Mouse (Mus musculus) fibroblast of lung, adult 2 months (primary cell): ENCODE data around the gene Dram1.
"Not testable (repeated sequence)": the region's sequence is repeated elsewhere in the genome, so short reads cannot be mapped to it uniquely, and the experiment has no call there.

Source experiments
- DNase-seq: peaks from one replicate; pipeline ENCODE4 v3.0.0-alpha.2; 2011; ENCODE audit warnings: low read depth

The Dram1 gene

DNA sequence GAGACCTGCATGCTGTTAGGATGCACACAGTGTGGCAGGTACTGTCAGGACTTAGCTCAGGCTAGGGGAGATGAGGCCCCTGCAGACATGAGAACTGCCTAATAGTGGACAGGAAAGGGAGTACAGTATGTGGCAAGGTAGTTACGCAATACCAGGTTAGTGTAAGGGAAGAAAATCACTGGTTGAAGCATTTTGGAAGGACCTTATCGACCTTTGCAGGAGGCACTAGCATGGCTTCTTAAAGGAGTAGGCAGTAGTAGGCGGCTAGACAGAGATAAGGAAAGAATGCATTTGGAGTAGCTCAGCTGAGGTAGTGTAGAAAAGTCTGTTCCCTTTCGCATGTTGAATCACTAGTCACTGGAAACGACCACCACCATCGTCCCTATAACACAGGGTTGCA, 6.9 kb upstream of the Dram1 start:
- no peak for DNase-seq

DNA sequence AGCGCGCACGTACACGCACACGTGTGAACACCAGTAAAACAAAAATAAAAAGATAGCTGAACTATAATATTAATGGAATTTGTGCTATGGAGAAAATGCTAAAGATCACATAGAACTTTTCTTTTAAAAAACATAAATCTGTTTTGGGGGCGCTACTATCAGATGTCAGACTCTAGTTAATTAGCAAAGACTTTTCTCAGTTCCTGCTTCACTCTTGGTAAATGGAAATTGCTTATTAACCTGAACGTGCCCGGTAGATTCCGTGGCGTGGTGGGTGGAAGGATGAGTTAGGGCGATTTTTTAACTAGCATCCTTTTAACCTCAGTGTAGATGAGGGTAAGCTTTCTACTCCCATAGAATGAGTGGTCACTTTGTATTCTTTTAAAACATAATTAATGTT, 6.4 kb upstream of the Dram1 start:
- DNase-seq: no peak

DNA sequence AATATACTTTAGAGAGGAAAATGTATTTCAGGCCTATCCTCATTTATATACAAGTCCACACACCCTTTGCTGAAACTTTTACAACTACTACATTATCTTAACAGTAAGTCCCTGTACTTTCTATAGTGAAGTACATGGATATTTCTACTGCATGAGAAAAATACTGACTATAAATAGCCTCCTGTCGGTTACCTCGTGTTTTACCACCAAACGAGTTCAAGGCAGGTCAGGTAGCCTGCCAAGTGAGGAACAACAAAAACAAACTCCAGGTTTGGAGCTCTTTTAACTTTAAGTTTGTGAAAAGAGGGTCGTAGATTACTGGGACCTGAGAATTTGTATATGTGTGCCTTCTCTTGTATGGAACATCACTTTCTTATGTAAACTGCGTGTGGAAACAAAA, 5.2 kb upstream of the Dram1 start:
- no peak for DNase-seq

- no peak for DNase-seq
These were observed 4.6 kb upstream of the Dram1 start for GRCm38 (mm10) chr10:88383479-88383878.

DNA sequence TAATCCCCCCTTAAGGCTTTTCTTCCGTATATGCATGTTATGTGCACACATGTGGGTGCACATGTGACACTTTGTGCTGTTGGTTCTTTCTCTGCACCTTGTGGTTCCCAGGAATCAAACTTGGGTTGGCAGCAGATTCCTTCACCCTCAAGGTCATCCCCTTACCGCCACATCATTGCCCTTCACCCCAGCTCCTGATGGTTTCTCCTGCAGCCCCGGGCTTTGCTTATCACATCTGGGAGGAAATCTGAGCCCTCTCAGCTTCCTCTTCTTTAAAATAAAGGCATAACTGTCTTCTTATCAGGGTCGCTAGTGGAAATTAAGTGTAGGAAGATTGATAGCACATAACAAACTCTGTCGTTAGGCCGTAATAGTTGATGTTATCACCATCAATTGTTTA, 3.1 kb upstream of the Dram1 start:
- no peak for DNase-seq

DNA sequence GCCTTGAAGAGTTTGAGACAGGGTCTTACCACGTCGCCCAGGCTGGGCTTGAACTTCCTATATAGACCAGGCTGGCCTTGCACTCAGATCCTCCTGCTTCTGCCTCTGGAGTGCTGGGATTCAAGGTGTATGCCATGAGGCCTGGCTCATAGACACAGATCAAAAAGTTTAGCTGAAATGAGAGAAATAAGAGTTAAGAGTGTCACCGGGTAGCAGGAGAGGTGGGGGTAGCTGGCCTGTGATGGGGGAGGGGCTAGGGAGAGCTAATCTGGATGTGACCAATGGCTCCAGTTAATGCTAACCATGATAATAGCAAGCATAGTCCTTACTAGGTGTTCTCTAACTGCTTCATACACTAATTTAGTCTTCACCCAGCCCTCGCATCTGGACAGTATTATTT, 2.4 kb upstream of the Dram1 start:
- DNase-seq: no peak

GRCm38 (mm10) chr10:88380430-88381060, 1.7 kb upstream of the Dram1 start:
- DNase-seq: no peak

DNA sequence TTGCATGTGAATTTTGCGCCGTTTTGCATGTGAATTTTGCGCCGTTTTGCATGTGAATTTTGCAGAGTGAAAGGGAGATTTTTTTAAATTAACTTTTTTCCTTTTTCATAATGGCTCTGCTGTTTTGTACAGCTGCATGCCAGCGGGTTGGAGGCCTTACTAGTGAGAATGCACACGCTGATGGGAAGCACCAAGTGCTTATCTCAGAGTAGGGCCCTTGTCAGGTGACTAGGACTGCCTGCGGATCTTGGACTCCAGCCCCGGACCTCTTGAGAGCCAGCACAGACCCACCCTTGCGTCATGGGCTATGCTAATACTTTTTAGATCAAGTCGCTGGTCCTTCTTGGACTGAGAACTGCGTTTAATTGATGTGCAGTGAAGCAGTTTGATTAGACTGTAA, 1.1 kb upstream of the Dram1 start:
- no peak for DNase-seq

GRCm38 (mm10) chr10:88377666-88378065, 1.2 kb downstream of the Dram1 start:
- no peak for DNase-seq

GRCm38 (mm10) chr10:88376770-88377169, 2.1 kb downstream of the Dram1 start:
- DNase-seq: peak; percentile 95

- no peak for DNase-seq
These were observed 3.9 kb downstream of the Dram1 start for GRCm38 (mm10) chr10:88374984-88375383.

- DNase-seq: not testable (repeated sequence)
These were observed 5.9 kb downstream of the Dram1 start for GRCm38 (mm10) chr10:88372945-88373344.

- no peak for DNase-seq
These were observed 6.4 kb downstream of the Dram1 start for GRCm38 (mm10) chr10:88372436-88372835.

GRCm38 (mm10) chr10:88371793-88372192, 7.1 kb downstream of the Dram1 start:
- DNase-seq: no peak

DNA sequence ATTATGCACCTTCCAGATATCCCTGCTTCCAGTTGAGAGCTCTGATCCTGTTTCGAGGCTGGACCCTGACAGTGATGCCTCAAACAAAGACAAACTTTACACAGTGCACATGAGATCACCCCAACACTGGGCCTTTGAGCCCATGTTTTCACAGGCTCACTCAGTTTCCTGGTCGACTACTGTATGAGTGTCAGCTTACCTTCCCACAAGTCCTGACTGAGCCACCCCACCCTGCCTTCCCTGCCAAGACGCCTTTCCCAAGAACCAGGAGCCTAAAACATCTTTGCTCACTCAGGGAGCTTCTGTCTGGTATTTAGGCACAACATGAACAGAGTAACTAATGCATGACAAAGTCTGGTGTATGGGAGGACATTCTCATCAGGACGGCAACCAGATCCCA, 9.6 kb downstream of the Dram1 start:
- peak; percentile 69 for DNase-seq

GRCm38 (mm10) chr10:88364221-88364620, 14.7 kb downstream of the Dram1 start:
- no peak for DNase-seq

- no peak for DNase-seq
These were observed 16.7 kb downstream of the Dram1 start for GRCm38 (mm10) chr10:88362218-88362617.

DNA sequence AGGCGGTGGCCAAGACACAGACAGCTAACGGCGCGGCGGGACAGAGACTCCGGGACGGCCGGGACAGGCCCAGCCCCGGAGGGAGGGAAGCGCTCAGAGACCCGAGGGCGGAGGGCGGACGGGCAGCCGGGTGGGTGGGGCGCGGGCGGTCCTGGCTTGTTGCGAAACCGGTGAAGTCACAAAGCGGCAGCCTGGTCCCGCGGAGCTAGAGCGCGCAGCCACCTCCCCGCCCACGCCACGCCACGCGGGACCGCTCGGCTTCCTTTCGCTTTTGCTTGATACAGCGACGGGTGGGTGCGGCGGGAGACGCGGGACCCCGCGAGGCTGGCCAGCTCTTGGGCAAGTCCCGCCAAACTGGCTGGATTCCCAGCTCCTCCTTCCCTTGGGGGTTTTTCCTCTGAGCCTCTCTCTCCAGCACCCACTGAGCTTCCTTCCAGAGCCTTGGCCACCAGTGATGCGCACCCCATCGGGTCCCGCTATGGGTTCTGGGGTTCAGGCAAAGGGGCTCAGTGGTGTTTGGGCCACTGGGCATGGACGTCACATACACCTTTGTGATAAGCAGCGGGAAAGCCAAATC, 21.8 kb downstream of the Dram1 start:
- DNase-seq: no peak

DNA sequence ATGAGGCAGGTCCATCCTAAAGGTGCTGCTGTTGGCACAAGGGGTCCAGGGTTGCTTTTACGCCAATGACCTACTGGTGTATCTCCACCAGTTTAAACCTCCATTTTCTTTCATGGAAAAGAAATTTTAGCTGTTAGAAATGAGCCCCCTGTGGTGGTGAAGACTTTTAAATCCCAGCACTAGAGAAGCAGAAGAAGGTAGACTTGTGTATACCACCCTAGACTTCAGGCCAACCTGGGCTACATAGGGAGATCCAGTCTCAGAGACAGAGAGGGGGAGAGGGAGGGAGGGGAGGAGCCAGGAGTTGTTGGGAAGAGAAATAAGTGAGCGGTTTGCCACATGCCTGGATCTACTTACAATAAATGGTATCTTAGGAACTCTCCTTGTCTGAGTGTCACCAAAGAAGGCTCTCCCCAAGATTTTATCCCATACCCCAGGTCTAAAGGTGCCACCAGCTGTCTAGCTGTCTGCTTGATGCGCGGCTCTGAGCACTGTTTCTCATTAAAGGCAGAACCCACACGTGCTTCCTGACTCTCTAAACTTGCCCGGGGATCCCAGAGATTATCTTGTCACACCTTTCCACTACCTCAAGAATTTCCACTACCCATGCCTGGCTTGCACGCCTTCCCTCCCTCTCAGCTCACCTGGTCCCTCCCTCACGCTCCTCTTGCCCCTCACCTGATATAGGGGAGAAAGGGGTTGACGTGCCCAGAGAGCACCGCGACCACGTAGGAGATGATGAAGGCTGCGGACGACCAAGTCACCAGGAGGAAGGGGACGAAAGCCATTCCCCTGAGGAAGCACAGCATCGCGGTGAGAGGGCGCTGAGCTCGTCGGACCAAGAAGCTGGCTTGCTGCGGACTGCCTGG, 22.5 kb downstream of the Dram1 start:
- DNase-seq: no peak

DNA sequence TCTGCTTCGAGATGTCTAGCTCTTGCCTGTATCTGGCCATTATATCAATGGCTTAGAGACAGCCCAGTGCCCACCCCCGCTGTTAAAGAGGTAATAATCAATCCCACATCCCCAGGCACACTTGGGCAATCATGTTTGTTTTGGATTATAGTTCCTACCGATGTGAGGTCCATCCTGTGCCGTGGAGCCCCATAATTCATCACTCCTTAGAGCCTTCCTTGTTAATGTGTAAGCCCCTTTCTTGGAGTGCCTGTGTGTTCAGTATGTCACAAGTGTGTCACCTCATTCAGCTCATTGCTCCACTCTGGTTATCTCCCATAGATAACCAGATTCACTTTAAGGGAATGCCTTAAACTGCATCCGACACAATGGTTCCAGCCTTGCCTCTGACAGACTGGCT, 24.3 kb downstream of the Dram1 start:
- DNase-seq: no peak

DNA sequence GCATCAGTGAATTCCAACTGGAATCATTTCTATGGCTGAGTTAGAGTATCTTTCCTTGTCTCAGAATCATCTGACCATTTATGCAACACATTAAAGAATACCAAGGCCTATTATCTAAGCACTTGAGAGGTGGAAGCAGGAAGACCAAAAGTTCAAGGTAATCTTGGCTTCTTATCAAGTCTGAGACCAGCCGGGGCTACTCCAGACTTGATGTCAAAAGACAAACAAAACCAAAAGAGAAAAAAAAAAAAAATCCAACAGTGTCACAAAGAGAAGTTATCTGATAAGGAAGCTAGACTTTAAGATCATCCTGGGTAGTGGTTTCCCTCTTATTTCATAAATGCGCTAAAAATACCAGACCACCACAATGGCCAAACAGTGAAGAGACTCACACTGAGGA, 26.3 kb downstream of the Dram1 start:
- no peak for DNase-seq

- no peak for DNase-seq
These were observed 27.3 kb downstream of the Dram1 start for GRCm38 (mm10) chr10:88351411-88352103.

DNA sequence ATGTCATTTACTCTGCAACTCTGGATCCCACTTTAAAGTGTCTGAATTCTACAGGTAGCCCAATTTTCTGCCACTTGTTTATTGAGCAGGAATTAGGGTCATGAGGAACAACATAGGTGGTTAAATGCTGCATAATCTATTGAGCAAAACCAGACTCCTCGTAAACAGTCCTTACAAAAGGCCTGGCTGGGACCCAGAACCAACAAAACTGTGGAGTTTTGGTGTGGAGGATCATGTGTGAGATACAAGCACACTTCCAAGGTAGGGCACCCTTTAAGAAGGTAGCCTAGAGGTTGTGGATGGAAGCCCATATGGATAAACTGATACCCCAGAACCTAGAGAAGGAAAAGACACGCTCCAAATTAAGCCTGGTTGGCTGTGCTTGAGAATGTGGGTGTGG, 28.2 kb downstream of the Dram1 start:
- no peak for DNase-seq
